Mouse (Mus musculus) myocyte (in vitro differentiated cells): ENCODE measurements around the gene Gm17409. TPM values are rescaled to one million over a fixed set of nuclear protein-coding genes. Genes with fewer than 3 reads are reported as not detected.
A peak's percentile ranks its signal among the peaks of the same experiment; 100 is the strongest.

Source experiments
- H3K27me3 ChIP-seq: one replicate; pipeline ENCODE4 v1.6.1; 2011; ENCODE audit not compliant: control insufficient read depth, insufficient read depth, insufficient read length
- H3K36me3 ChIP-seq: one replicate; pipeline ENCODE4 v1.6.1; 2011; ENCODE audit not compliant: control insufficient read depth, insufficient read depth
- H3K4me2 ChIP-seq: one replicate; pipeline ENCODE4 v1.6.1; 2011; ENCODE audit warnings: low read depth, control low read depth
- H3K4me3 ChIP-seq: one replicate; pipeline ENCODE4 v1.5.1; 2011; ENCODE audit warnings: mild to moderate bottlenecking, control low read depth, moderate library complexity
- H3K79me2 ChIP-seq: one replicate; pipeline ENCODE4 v1.6.1; 2011; ENCODE audit not compliant: control insufficient read depth, insufficient read depth
- H3ac ChIP-seq: one replicate; pipeline ENCODE4 v1.6.1; 2011; ENCODE audit not compliant: control insufficient read depth, insufficient read length
- CEBPB ChIP-seq: IDR thresholded peaks from 2 replicates; pipeline ENCODE4 v1.6.1; 2011; ENCODE audit warnings: mild to moderate bottlenecking, moderate library complexity; ENCODE audit not compliant: poor library complexity, insufficient read depth, severe bottlenecking
- E2F4 ChIP-seq: IDR thresholded peaks from one replicate; pipeline ENCODE4 v1.6.1; 2011; ENCODE audit warnings: mild to moderate bottlenecking, control low read depth, moderate library complexity; ENCODE audit not compliant: insufficient read depth
- MAX ChIP-seq: IDR thresholded peaks from one replicate; pipeline ENCODE4 v1.6.1; 2011; ENCODE audit warnings: low read depth, mild to moderate bottlenecking, control low read depth
- MYOD1 ChIP-seq, 3 experiments: IDR thresholded peaks; one replicate each; pipeline ENCODE4 v1.6.1; 2011; ENCODE audit warnings: control low read depth in 2 of 3, low read depth in 2 of 3, mild to moderate bottlenecking in 2 of 3, moderate library complexity in 1 of 3; ENCODE audit not compliant: insufficient read length in 2 of 3, control insufficient read depth in 1 of 3
- MYOG ChIP-seq, 3 experiments: IDR thresholded peaks; one replicate each; pipeline ENCODE4 v1.6.1; 2011; ENCODE audit warnings: control low read depth in 2 of 3, low read depth in 2 of 3, mild to moderate bottlenecking in 2 of 3; ENCODE audit not compliant: insufficient read length in 2 of 3, control insufficient read depth in 1 of 3, insufficient read depth in 1 of 3
- POLR2A ChIP-seq: IDR thresholded peaks from one replicate; pipeline ENCODE4 v1.6.1; 2011; ENCODE audit warnings: low read depth, mild to moderate bottlenecking, control low read depth, moderate library complexity; ENCODE audit not compliant: insufficient read length
- POLR2AphosphoS2 ChIP-seq: IDR thresholded peaks from one replicate; pipeline ENCODE4 v1.6.1; 2011; ENCODE audit warnings: low read depth, control low read depth; ENCODE audit not compliant: insufficient read length
- REST ChIP-seq: IDR thresholded peaks from one replicate; pipeline ENCODE4 v1.6.1; 2011; ENCODE audit warnings: mild to moderate bottlenecking, control low read depth, moderate library complexity; ENCODE audit not compliant: insufficient read depth, insufficient read length
- SRF ChIP-seq: IDR thresholded peaks from one replicate; pipeline ENCODE4 v1.6.1; 2011; ENCODE audit warnings: low read depth; ENCODE audit not compliant: control insufficient read depth, insufficient read length
- TCF12 ChIP-seq: IDR thresholded peaks from one replicate; pipeline ENCODE4 v1.6.1; 2011; ENCODE audit warnings: mild to moderate bottlenecking, control low read depth; ENCODE audit not compliant: poor library complexity, insufficient read depth, severe bottlenecking
- TCF3 ChIP-seq: IDR thresholded peaks from one replicate; pipeline ENCODE4 v1.6.1; 2011; ENCODE audit warnings: low read depth, control low read depth; ENCODE audit not compliant: insufficient read length
- USF1 ChIP-seq: IDR thresholded peaks from one replicate; pipeline ENCODE4 v1.6.1; 2011; ENCODE audit warnings: low read depth, mild to moderate bottlenecking, control low read depth, moderate library complexity
- polyA plus RNA-seq: library from polyadenylated mRNA; unstranded; fragments of >200 nt; fragmentation: generic; extraction: Trizol; gene quantifications from one replicate; pipeline ENCODE4 v1.2.1, GENCODE M21; 2012; ENCODE audit warnings: missing spikeins

Gm17409 gene
- polyA plus RNA-seq, 1 experiment = not detected

GRCm38 (mm10) chr2:58481450-58482100 lies 11.7 kb downstream of the Gm17409 start:
- Histone ChIP-seq H3K4me2 (no peak overlapping the region), H3K79me2 (peaks cover 58% of the 10 kb centered on the region), H3K36me3 (peaks cover 13% of the 10 kb centered on the region), H3K4me3 (no peak overlapping the region), H3ac (no peak overlapping the region), H3K27me3 (no peaks in the 10 kb centered on the region)
- TF ChIP-seq SRF = no peak
- no peak for TF ChIP-seq TCF3
- no peak for TF ChIP-seq POLR2A
- no peak for TF ChIP-seq TCF12
- TF ChIP-seq POLR2AphosphoS2 = no peak
- no peak for TF ChIP-seq E2F4
- TF ChIP-seq MAX = no peak
- no peak for TF ChIP-seq REST
- TF ChIP-seq CEBPB = no peak
- no peak for TF ChIP-seq USF1
- TF ChIP-seq MYOG (IDR thresholded peaks at IDR 0.05; ENCODE audit: control insufficient read depth in 1 of 3, insufficient read depth in 1 of 3, insufficient read length in 2 of 3, low read depth in 2 of 3) = no peak
- TF ChIP-seq MYOD1 (IDR thresholded peaks at IDR 0.05; ENCODE audit: control insufficient read depth in 1 of 3, insufficient read length in 2 of 3, low read depth in 2 of 3) = no peak

- Histone ChIP-seq H3K4me3 (no peak overlapping the region), H3K79me2 (peaks cover 86% of the 10 kb centered on the region), H3K27me3 (no peaks in the 10 kb centered on the region), H3K4me2 (peak overlapping the region; percentile 56), H3K36me3 (no peaks in the 10 kb centered on the region), H3ac (no peak overlapping the region)
- TF ChIP-seq REST (no peak), TCF3 (no peak), POLR2A (no peak), E2F4 (no peak)
These were observed 14.5 kb downstream of the Gm17409 start for GRCm38 (mm10) chr2:58484284-58484965.

DNA sequence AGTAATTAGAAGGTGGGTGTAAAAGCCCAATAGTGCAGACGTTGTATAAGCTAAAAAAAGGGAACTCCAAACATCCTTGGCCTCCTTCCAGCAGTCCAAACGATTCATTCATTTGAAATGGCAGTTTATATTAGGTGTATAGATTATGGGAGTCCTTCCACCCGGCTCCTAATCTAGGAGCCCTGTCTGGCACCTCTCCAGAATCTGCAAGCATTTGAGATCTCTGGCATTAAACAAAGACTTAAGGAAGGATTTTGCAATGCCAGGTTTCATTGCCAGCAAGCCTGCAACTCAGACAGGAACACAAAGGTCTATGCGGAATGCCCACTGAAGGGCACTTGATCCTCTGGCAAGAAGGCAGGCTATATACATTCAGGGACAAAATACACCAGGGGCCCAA lies 15.2 kb downstream of the Gm17409 start:
- Histone ChIP-seq H3K4me3 (no peak overlapping the region), H3ac (no peak overlapping the region), H3K27me3 (no peaks in the 10 kb centered on the region), H3K4me2 (peak overlapping the region; percentile 56), H3K79me2 (peaks cover 90% of the 10 kb centered on the region), H3K36me3 (no peaks in the 10 kb centered on the region)
- TF ChIP-seq TCF12 (no peak), POLR2AphosphoS2 (no peak), CEBPB (peak; percentile 42; the same call in 1 of the 2 replicates), TCF3 (no peak), REST (no peak), MYOD1 (IDR thresholded peaks at IDR 0.05; ENCODE audit: control insufficient read depth in 1 of 3, insufficient read length in 2 of 3, low read depth in 2 of 3) (no peak), SRF (no peak), POLR2A (no peak)

GRCm38 (mm10) chr2:58485683-58486082 lies 15.8 kb downstream of the Gm17409 start:
- TF ChIP-seq TCF12 (no peak), POLR2AphosphoS2 (no peak), SRF (no peak), MYOD1 (IDR thresholded peaks at IDR 0.05; ENCODE audit: control insufficient read depth in 1 of 3, insufficient read length in 2 of 3, low read depth in 2 of 3) (no peak), MAX (no peak), USF1 (no peak), TCF3 (no peak), CEBPB (no peak)
- H3K4me3 ChIP-seq = no peak overlapping the region
- H3K4me2 ChIP-seq = peak overlapping the region; percentile 31
- no peak overlapping the region for H3ac ChIP-seq
- H3K36me3 ChIP-seq = no peaks in the 10 kb centered on the region
- H3K27me3 ChIP-seq = no peaks in the 10 kb centered on the region
- peaks cover 89% of the 10 kb centered on the region for H3K79me2 ChIP-seq

- no peak for TF ChIP-seq E2F4
- no peak overlapping the region for H3K4me3 ChIP-seq
These were observed 16.7 kb downstream of the Gm17409 start for GRCm38 (mm10) chr2:58486441-58487278.

More at GRCm38 (mm10) chr2:58486441-58487278, 16.7 kb downstream of the Gm17409 start:
- no peaks in the 10 kb centered on the region for H3K36me3 ChIP-seq
- H3K27me3 ChIP-seq = no peaks in the 10 kb centered on the region
- peak overlapping the region; percentile 31 for H3K4me2 ChIP-seq
- peaks cover 89% of the 10 kb centered on the region for H3K79me2 ChIP-seq
- H3ac ChIP-seq = no peak overlapping the region
